Mouse (Mus musculus) liver, embryonic 12.5 days (tissue): ENCODE data around the gene Hhatl. TPM values are rescaled to one million over a fixed set of nuclear protein-coding genes. Genes with fewer than 3 reads are reported as not detected.
A peak's percentile ranks its signal among the peaks of the same experiment; 100 is the strongest.

Source experiments
- ATAC-seq: fragments of 200-750 bp; cut with Nextera tagmentation; 2 replicates; pipeline ENCODE4 v1.8.0; 2017; ENCODE audit warnings: moderate number of reproducible peaks, mild to moderate bottlenecking, moderate library complexity
- H3K27ac ChIP-seq: fragments of 300-500 bp; sonication (generic); 2 replicates; pipeline ENCODE4 v1.5.1; 2016; ENCODE audit warnings: mild to moderate bottlenecking
- H3K27me3 ChIP-seq: fragments of 300-500 bp; sonication (generic); replicated peaks from 2 replicates; pipeline ENCODE4 v1.6.1; 2016; ENCODE audit warnings: mild to moderate bottlenecking, moderate library complexity
- H3K36me3 ChIP-seq: fragments of 300-500 bp; sonication (generic); 2 replicates; pipeline ENCODE4 v1.6.1; 2016; ENCODE audit warnings: mild to moderate bottlenecking, moderate library complexity
- H3K4me1 ChIP-seq: fragments of 300-500 bp; sonication (generic); 2 replicates; pipeline ENCODE4 v1.6.1; 2016
- H3K4me2 ChIP-seq: fragments of 300-500 bp; sonication (generic); 2 replicates; pipeline ENCODE4 v1.6.1; 2016; ENCODE audit warnings: mild to moderate bottlenecking, moderate library complexity
- H3K4me3 ChIP-seq: fragments of 300-500 bp; sonication (generic); 2 replicates; pipeline ENCODE4 v1.5.1; 2016; ENCODE audit warnings: mild to moderate bottlenecking, moderate library complexity
- H3K9ac ChIP-seq: fragments of 300-500 bp; sonication (generic); 2 replicates; pipeline ENCODE4 v1.6.1; 2016; ENCODE audit warnings: mild to moderate bottlenecking, moderate library complexity
- H3K9me3 ChIP-seq: fragments of 300-500 bp; sonication (generic); replicated peaks from 2 replicates; pipeline ENCODE4 v1.6.1; 2016; ENCODE audit warnings: mild to moderate bottlenecking, moderate library complexity
- WGBS: fragments of 180-500 bp; shearing (Covaris S2); methylation state at CpG from one replicate; pipeline ENCODE4 v1.1.7; 2016; ENCODE audit not compliant: insufficient replicate concordance; 5-methylcytosine and 5-hydroxymethylcytosine counted together
- polyA plus RNA-seq: library from polyadenylated mRNA; unstranded; fragments of >200 nt; fragmentation: Nextera tagmentation; extraction: Ambion mirVana; gene quantifications from 2 replicates; pipeline ENCODE4 v1.2.1, GENCODE M21; 2016

Hhatl gene
- polyA plus RNA-seq, 1 experiment from 2014 or later = not detected

DNA sequence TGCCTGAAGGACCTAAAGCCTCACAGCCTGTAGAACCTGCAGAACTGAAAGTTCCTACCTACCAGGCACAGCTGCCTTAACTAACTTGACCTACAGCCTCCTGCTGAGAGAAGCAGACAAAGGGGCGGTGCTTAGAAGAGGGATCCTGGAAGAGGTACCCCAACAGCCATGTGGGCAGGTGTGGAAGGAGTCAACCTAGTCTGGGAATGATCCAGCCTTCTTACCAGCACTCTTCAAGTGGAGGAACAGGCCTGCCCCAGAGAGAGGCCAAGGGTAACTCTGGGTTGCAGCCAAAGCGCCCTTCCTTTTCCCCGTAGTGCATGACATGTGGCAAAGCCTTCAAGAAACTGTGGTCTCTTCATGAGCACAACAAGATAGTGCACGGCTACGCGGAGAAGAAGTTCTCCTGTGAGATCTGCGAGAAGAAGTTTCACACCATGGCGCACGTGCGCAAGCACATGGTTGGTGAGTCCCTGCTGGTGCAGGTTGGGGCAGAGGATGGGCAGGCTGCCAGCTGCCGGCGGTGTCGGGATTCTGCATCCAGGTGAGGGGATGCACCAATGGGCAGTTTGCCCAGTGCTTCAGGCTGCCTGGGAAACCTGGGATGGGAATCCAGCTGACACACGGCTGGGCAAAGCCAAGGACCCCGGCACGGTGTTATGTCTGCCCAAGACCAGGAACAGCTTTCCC, 27.0 kb downstream of the Hhatl start:
- Histone ChIP-seq H3K27ac (no peak overlapping the region), H3K4me1 (peaks cover 7% of the 10 kb centered on the region; the same call in 1 of the 2 replicates), H3K4me3 (no peak overlapping the region), H3K27me3 (peaks cover 22% of the 10 kb centered on the region), H3K4me2 (no peak overlapping the region), H3K9me3 (no peaks in the 10 kb centered on the region), H3K9ac (no peak overlapping the region), H3K36me3 (peaks cover 24% of the 10 kb centered on the region)
- no peak for ATAC-seq
- WGBS = 74% methylated on average over 16 of the region's 16 CpGs

DNA sequence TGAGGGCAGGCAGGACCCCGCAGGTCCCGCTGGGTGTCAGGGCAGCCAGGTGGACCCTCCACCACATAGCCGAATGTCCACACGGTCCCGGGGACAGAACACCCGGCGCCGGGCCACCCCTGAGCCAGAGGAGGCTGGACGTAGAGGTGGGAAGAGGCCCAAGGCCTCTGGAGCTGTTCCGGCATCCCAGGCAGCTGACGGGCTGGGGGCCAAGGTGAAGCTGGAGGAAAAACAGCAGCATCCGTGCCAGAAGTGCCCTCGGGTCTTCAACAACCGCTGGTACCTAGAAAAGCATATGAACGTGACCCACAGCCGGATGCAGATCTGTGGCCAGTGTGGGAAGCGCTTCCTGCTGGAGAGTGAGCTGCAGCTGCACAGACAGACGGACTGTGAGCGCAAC, 28.6 kb downstream of the Hhatl start:
- Histone ChIP-seq H3K9ac (no peak overlapping the region), H3K4me2 (no peak overlapping the region), H3K4me1 (peaks cover 22% of the 10 kb centered on the region), H3K9me3 (no peaks in the 10 kb centered on the region), H3K36me3 (peaks cover 24% of the 10 kb centered on the region), H3K4me3 (no peak overlapping the region), H3K27ac (no peak overlapping the region), H3K27me3 (peaks cover 38% of the 10 kb centered on the region)
- no peak for ATAC-seq
- WGBS = 75% methylated on average over 19 of the region's 19 CpGs

DNA sequence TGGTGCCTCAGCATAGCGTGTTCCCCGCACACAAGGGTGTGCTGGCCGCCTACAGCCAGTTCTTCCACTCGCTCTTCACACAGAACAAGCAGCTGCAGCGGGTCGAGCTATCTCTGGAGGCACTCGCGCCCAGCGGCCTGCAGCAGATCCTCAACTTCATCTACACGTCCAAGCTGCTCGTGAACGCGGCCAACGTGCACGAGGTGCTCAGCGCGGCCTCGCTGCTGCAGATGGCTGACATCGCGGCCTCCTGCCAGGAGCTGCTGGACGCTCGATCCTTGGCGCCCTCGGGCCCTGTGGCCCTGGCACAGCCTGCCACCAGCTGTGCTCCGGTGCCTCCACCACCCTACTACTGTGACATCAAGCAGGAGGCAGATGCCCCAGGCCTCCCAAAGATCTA, 29.5 kb downstream of the Hhatl start:
- H3K9ac ChIP-seq = no peak overlapping the region
- peaks cover 29% of the 10 kb centered on the region for H3K4me1 ChIP-seq
- H3K4me2 ChIP-seq = no peak overlapping the region
- 77% methylated on average over 25 of the region's 25 CpGs for whole genome bisulfite sequencing
- H3K36me3 ChIP-seq = peaks cover 24% of the 10 kb centered on the region
- no peak overlapping the region for H3K4me3 ChIP-seq
- no peaks in the 10 kb centered on the region for H3K9me3 ChIP-seq
- ATAC-seq = no peak
- H3K27me3 ChIP-seq = peaks cover 48% of the 10 kb centered on the region
- H3K27ac ChIP-seq = no peak overlapping the region

DNA sequence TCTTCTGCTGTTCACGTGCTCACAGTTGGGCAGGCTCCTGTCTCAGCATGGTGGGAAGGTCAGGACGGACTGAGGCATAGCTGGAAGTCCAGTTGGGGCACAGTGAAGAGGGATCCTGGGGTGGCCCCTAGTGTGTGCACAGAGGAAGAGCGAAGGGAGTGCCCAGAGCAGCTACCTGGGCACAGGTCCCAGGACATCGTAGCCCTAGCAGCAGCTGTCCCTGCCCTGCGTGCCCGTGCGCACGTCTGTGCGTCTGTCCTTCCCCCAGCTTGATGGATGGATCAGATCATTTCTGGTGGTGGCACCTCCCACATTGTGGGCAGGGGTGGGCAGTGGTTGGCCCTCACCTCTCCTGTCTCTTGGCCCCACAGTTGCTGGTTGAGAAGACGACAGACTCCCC, 30.1 kb downstream of the Hhatl start:
- WGBS = 70% methylated on average over 10 of the region's 10 CpGs
- ATAC-seq = no peak
- H3K4me3 ChIP-seq = no peak overlapping the region

DNA sequence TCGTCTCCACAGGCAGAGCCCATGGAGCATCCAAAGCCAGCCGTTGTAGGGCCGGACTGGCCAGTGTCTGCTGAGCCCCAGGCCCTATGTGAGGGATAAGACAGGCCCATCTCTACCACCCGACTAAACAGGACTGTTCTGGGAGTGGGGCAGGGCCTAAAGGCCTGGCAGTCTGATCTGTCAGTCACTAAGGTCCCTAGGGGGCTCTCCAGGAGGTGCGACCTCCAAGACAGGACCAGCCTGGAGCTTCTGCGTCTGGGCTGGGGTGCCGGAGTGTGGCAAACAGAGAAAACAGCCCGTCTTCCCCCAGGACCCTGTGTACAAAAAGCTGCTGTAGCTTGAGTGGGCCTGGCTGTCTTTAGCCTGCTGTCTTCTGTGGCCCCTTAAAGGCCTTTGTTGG, 30.5 kb downstream of the Hhatl start:
- ATAC-seq = no peak
- Histone ChIP-seq H3K4me2 (no peak overlapping the region), H3K36me3 (peaks cover 26% of the 10 kb centered on the region), H3K4me1 (peaks cover 30% of the 10 kb centered on the region), H3K27ac (no peak overlapping the region), H3K4me3 (no peak overlapping the region), H3K9ac (no peak overlapping the region), H3K27me3 (peaks cover 52% of the 10 kb centered on the region), H3K9me3 (no peaks in the 10 kb centered on the region)
- 65% methylated on average over 8 of the region's 8 CpGs for WGBS

More for the DNA sequence above, 30.1 kb downstream of the Hhatl start:
- Histone ChIP-seq H3K4me1 (peaks cover 30% of the 10 kb centered on the region), H3K27me3 (peaks cover 52% of the 10 kb centered on the region), H3K9ac (no peak overlapping the region), H3K36me3 (peaks cover 24% of the 10 kb centered on the region), H3K4me2 (no peak overlapping the region), H3K27ac (no peak overlapping the region), H3K9me3 (no peaks in the 10 kb centered on the region)

DNA sequence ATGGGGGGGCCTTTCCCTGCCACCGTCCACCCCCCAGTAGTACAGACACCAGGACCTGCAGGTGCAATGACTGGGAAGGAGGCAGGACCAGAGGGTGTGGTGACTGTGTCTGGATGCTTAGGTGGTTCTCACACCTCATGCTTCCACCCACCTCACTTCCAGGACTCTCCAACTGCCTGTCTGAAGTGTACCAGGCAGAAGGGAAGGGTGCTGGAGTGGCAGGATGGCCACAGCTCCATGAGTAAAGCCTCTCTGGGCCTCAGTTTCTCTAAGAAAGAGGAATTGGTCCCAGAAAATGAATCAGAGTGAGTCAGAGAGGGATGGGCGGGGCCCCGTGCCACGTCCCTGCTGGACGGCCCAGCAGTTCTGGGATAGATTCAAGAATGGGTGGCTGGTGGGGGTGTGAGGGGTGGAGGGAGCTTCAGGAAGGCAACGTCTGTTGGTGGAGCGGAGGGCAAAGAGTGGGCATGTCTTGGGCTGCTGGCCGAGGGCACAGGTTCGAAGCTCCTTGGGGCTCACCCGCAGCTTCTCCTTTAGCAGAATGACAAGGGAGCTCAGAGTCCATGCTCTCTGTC, 31.1 kb downstream of the Hhatl start:
- H3K27me3 ChIP-seq = peaks cover 52% of the 10 kb centered on the region
- 58% methylated on average over 10 of the region's 10 CpGs for WGBS
- peaks cover 27% of the 10 kb centered on the region for H3K36me3 ChIP-seq
- H3K4me2 ChIP-seq = peak overlapping the region; percentile 81
- peaks cover 30% of the 10 kb centered on the region for H3K4me1 ChIP-seq
- no peak overlapping the region for H3K27ac ChIP-seq
- no peak overlapping the region for H3K9ac ChIP-seq
- ATAC-seq = no peak
- H3K9me3 ChIP-seq = no peaks in the 10 kb centered on the region
- peak overlapping the region; percentile 61; the same call in 1 of the 2 replicates for H3K4me3 ChIP-seq

DNA sequence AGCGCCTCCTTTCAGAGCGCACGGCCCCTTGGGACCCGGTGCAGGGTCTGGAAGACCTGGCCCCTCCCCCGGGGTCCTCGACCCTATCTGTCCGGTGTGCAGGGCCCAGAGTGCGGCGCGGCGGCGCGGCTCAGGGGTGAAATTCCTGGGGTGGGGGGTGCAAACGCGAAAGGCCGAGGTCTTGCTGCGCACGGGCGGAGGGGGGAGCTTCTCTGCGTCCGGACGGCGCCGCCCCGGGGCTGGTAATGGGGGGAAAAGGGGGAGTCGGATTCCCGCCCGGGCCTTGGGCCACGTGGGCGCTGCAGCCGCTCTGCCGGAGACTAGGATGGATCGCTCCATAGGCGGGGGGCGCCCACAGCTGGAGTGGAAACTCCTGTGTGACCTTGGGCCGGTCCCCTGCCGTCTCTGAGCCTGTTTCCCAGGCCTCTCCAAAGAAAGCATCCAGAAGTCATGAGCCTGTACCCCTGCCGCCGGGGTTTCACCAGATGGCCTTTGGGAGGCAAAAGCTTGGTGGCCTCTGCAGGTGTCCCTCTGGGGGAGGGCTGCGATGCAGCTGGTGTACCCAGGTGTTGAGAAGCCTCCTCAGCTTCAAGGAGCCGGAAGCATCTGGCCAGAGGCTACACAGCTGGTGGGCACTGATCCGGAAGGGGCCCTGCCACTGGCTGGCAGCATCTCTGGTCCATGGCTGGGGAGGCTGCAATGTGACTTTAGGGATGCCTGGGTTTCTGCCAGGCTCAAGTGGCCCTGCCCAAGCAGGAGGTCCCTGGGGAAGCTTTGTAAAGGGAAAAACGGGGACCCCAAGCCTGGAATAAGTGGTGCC, 31.8 kb downstream of the Hhatl start:
- Histone ChIP-seq H3K27ac (peak overlapping the region; percentile 67), H3K9me3 (no peaks in the 10 kb centered on the region), H3K9ac (peak overlapping the region; percentile 64), H3K4me2 (peak overlapping the region; percentile 81), H3K4me3 (peak overlapping the region; percentile 61), H3K4me1 (peaks cover 30% of the 10 kb centered on the region), H3K27me3 (peaks cover 52% of the 10 kb centered on the region), H3K36me3 (peaks cover 34% of the 10 kb centered on the region)
- WGBS = 3% methylated on average over 43 of the region's 43 CpGs
- peak; percentile 33 for ATAC-seq

DNA sequence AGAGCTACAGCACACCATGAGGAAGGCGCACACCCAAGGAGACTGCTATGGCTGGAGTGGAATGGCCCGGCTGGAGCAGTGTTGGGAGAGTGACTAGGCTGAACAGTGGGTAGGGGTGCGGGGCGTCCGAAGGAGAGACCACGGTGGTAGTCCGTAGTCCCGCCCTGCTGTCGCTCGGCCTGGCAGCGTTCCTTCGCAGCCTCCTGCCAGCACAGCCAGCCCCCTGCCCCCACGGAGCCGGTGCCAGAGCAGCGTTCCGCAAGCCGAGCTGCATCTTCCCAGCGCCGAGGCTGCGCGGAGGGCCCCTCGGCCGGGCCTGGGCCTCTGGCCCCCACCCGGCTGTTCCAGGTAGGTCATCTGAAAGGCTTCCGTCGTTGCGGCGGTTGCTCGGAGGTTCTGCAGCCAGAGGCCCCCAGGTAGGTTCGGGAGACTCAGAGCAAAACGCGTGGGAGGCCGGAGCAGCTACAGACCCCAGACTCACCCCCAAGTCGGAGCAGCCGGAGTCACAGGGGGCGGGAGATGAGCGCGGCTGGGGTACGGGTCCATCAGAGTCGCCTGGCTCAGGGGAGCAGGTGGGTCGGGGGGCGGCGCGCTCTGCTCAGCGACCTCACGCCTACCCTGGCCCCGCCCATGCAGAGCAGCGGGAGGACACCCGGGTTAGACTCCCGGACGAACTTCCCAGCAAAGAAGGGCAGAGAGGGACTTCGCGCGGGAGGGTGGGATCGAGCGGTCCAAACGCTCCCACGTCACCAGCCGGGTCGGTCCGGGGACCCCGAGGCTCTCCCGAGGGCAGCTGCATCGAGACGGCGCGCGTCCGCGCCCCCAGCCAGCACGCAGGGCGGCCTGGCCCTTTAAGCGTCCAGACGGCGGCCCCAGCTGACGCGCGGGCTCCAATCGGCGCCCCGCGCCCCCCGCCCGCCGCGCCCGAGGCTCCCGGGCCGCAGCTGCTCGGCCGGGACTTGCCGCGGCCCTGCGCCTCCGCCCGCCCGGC, 32.9 kb downstream of the Hhatl start, which contains the start of gene Zfp651:
Zfp651 (plus strand) TSS at position 240 of the 991 bp plus-strand sequence.
- H3K4me3 ChIP-seq = peak within 1 kb of the TSS; percentile 61
- peaks cover 52% of the 10 kb centered on the region for H3K27me3 ChIP-seq
- WGBS = under 1% methylated on average over 80 of the region's 97 CpGs
- H3K4me2 ChIP-seq = peak within 1 kb of the TSS; percentile 81
- H3K36me3 ChIP-seq = peaks cover 39% of the 10 kb centered on the region
- peak within 1 kb of the TSS; percentile 64 for H3K9ac ChIP-seq
- H3K4me1 ChIP-seq = peaks cover 30% of the 10 kb centered on the region
- ATAC-seq = peak; percentile 54
- peak within 1 kb of the TSS; percentile 67 for H3K27ac ChIP-seq
- H3K9me3 ChIP-seq = no peaks in the 10 kb centered on the region

DNA sequence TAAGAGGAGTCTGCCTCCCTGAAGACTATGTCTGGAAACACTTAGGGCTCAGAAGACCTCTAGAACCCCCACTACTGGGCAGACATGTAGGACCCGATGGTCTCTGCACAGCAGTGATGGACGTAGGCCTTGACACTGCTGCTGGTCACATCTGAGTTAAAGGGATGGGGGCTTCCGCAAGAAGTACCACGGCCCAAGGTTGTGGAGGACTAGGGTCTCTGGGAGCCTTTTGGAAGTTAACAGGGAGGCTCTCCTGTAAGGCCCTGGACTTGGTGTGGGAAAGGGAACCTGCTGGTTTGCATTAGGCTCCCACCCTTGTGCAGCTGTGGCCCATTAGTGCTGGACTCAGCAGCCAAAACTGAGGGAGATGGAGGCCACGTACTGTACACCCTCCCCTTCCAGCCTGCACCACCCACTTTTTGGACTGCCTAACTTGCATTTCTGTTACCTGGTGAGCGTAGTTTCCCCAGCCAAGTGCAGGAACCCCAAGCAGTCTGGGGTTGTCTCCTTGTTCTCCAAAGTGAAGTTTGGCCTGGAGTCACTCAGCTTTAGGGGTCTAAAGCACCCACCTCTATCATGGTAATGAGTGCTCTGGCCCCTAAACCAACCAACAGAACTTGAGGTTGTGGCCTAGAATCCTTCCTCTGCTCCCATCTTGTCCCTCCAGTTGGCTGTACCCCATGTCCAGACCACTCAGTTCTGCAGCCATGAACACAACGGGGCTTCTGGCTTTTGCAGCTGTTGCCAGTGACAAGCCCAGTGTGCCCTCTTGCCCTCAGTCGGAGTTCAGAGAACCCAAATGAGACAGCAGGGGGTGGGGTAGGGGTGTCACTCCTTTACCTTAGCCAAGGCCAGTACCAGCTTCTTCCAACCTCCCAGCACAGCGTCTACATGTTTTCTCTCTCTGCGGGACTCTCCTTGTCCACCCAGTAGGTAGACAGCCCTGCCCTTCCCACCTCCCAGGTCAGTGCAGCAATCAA, 34.2 kb downstream of the Hhatl start:
- Histone ChIP-seq H3K27ac (no peak overlapping the region), H3K9me3 (no peaks in the 10 kb centered on the region), H3K4me1 (peaks cover 30% of the 10 kb centered on the region), H3K4me2 (peak overlapping the region; percentile 81), H3K27me3 (peaks cover 52% of the 10 kb centered on the region), H3K36me3 (peaks cover 47% of the 10 kb centered on the region), H3K9ac (no peak overlapping the region), H3K4me3 (peak overlapping the region; percentile 61; the same call in 1 of the 2 replicates)
- 57% methylated on average over 10 of the region's 10 CpGs for WGBS
- no peak for ATAC-seq

DNA sequence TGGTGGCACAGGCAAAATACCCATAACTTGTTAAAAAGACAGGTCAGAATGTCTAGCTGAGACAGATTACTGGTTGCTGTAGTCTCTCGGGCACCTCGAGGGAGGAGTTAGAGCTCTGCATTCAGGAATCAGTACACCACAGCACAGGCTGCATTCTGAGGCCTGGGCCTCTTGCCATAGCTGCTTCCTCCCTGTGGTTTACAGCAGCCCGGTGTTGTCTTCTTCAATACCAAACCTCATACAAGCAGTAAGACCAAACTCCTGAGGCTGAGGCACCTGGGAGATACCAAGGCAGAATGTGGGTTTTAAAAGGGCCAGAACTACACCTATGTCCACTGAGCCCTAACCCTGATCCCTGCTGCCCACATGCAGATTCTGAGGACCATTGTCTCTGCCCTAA, 34.9 kb downstream of the Hhatl start:
- H3K4me1 ChIP-seq = peaks cover 30% of the 10 kb centered on the region
- no peak overlapping the region for H3K4me3 ChIP-seq
- H3K9ac ChIP-seq = no peak overlapping the region
- peaks cover 51% of the 10 kb centered on the region for H3K27me3 ChIP-seq
- H3K36me3 ChIP-seq = peaks cover 46% of the 10 kb centered on the region
- no peak overlapping the region for H3K4me2 ChIP-seq
- no peaks in the 10 kb centered on the region for H3K9me3 ChIP-seq
- 30% methylated on average over 3 of the region's 3 CpGs for WGBS
- no peak overlapping the region for H3K27ac ChIP-seq
- ATAC-seq = no peak
